Mouse (Mus musculus): ENCODE results near the gene Nek6. TPM values are rescaled to one million over a fixed set of nuclear protein-coding genes. Genes with fewer than 3 reads are reported as not detected.

The Nek6 gene
- polyA plus RNA-seq, 1 experiment from 2014 or later = 43.7 TPM

- no peak overlapping the region for H3K4me3 ChIP-seq (ENCODE audit: low read depth, low read length)
- H3K27ac ChIP-seq (replicated peaks) = no peak overlapping the region
- H3K36me3 ChIP-seq (ENCODE audit: control insufficient read depth, insufficient read depth, low read length) = no peaks in the 10 kb centered on the region
- H3K9me3 ChIP-seq (ENCODE audit: control insufficient read depth, low read length) = no peaks in the 10 kb centered on the region
- TF ChIP-seq CTCF (IDR thresholded peaks at IDR 0.05; ENCODE audit: low read depth) = no peak
- no peak for TF ChIP-seq EP300 (optimal IDR thresholded peaks at IDR 0.05)
- ATAC-seq (ENCODE audit: low FRiP score, low TSS enrichment) (no peak), DNase-seq (ENCODE audit: low spot score) (no peak)
- WGBS = 8% methylated on average over 1 of the region's 1 CpGs
- no peak overlapping the region for H3K4me2 ChIP-seq (replicated peaks; ENCODE audit: low read depth)
- H3K9ac ChIP-seq (ENCODE audit: low read length) = no peak overlapping the region
- no peaks in the 10 kb centered on the region for H3K27me3 ChIP-seq (ENCODE audit: control insufficient read depth, insufficient read depth, low read length)
- H3K4me1 ChIP-seq (replicated peaks; ENCODE audit: control insufficient read depth, insufficient read depth) = peaks cover 5% of the 10 kb centered on the region; the same call in 1 of the 2 replicates
These were observed 30.9 kb downstream of the Nek6 start for GRCm38 (mm10) chr2:38542366-38542765.

GRCm38 (mm10) chr2:38543158-38543557 lies 31.7 kb downstream of the Nek6 start:
- H3K36me3 ChIP-seq (ENCODE audit: control insufficient read depth, insufficient read depth, low read length) = no peaks in the 10 kb centered on the region
- no peak for DNase-seq (ENCODE audit: low spot score)
- H3K27ac ChIP-seq (replicated peaks) = no peak overlapping the region
- no peaks in the 10 kb centered on the region for H3K27me3 ChIP-seq (ENCODE audit: control insufficient read depth, insufficient read depth, low read length)
- H3K4me2 ChIP-seq (replicated peaks; ENCODE audit: low read depth) = no peak overlapping the region
- WGBS = 89% methylated on average over 2 of the region's 2 CpGs
- no peak overlapping the region for H3K9ac ChIP-seq (ENCODE audit: low read length)
- no peak for ATAC-seq (ENCODE audit: low FRiP score, low TSS enrichment)
- peaks cover 5% of the 10 kb centered on the region; the same call in 1 of the 2 replicates for H3K4me1 ChIP-seq (replicated peaks; ENCODE audit: control insufficient read depth, insufficient read depth)
- no peak overlapping the region for H3K4me3 ChIP-seq (ENCODE audit: low read depth, low read length)
- H3K9me3 ChIP-seq (ENCODE audit: control insufficient read depth, low read length) = no peaks in the 10 kb centered on the region
- TF ChIP-seq CTCF (IDR thresholded peaks at IDR 0.05; ENCODE audit: low read depth) (no peak), EP300 (optimal IDR thresholded peaks at IDR 0.05) (no peak)

- DNase-seq (ENCODE audit: low spot score) = no peak
- no peaks in the 10 kb centered on the region for H3K36me3 ChIP-seq (ENCODE audit: control insufficient read depth, insufficient read depth, low read length)
These were observed 32.9 kb downstream of the Nek6 start for GRCm38 (mm10) chr2:38544341-38544740.

GRCm38 (mm10) chr2:38544982-38545381 lies 33.5 kb downstream of the Nek6 start:
- Histone ChIP-seq H3K9me3 (ENCODE audit: control insufficient read depth, low read length) (no peaks in the 10 kb centered on the region), H3K36me3 (ENCODE audit: control insufficient read depth, insufficient read depth, low read length) (no peaks in the 10 kb centered on the region), H3K4me3 (ENCODE audit: low read depth, low read length) (no peak overlapping the region), H3K27ac (replicated peaks) (no peak overlapping the region), H3K27me3 (ENCODE audit: control insufficient read depth, insufficient read depth, low read length) (no peaks in the 10 kb centered on the region), H3K4me2 (replicated peaks; ENCODE audit: low read depth) (no peak overlapping the region), H3K4me1 (replicated peaks; ENCODE audit: control insufficient read depth, insufficient read depth) (peaks cover 5% of the 10 kb centered on the region; the same call in 1 of the 2 replicates), H3K9ac (ENCODE audit: low read length) (no peak overlapping the region)
- TF ChIP-seq EP300 (optimal IDR thresholded peaks at IDR 0.05) (no peak), CTCF (IDR thresholded peaks at IDR 0.05; ENCODE audit: low read depth) (no peak)
- ATAC-seq (ENCODE audit: low FRiP score, low TSS enrichment) = no peak
- no peak for DNase-seq (ENCODE audit: low spot score)
- WGBS = 62% methylated on average over 6 of the region's 6 CpGs

More at GRCm38 (mm10) chr2:38544341-38544740, 32.9 kb downstream of the Nek6 start:
- H3K27me3 ChIP-seq (ENCODE audit: control insufficient read depth, insufficient read depth, low read length) = no peaks in the 10 kb centered on the region
- H3K4me1 ChIP-seq (replicated peaks; ENCODE audit: control insufficient read depth, insufficient read depth) = peaks cover 5% of the 10 kb centered on the region; the same call in 1 of the 2 replicates
- no peak overlapping the region for H3K9ac ChIP-seq (ENCODE audit: low read length)
- no peak for TF ChIP-seq EP300 (optimal IDR thresholded peaks at IDR 0.05)
- TF ChIP-seq CTCF (IDR thresholded peaks at IDR 0.05; ENCODE audit: low read depth) = no peak
- no peak for ATAC-seq (ENCODE audit: low FRiP score, low TSS enrichment)
- H3K9me3 ChIP-seq (ENCODE audit: control insufficient read depth, low read length) = no peaks in the 10 kb centered on the region
- no peak overlapping the region for H3K4me3 ChIP-seq (ENCODE audit: low read depth, low read length)
- no peak overlapping the region for H3K27ac ChIP-seq (replicated peaks)
- no peak overlapping the region for H3K4me2 ChIP-seq (replicated peaks; ENCODE audit: low read depth)

GRCm38 (mm10) chr2:38545706-38546105 lies 34.3 kb downstream of the Nek6 start:
- Histone ChIP-seq H3K9ac (ENCODE audit: low read length) (no peak overlapping the region), H3K9me3 (ENCODE audit: control insufficient read depth, low read length) (no peaks in the 10 kb centered on the region), H3K4me1 (replicated peaks; ENCODE audit: control insufficient read depth, insufficient read depth) (peaks cover 5% of the 10 kb centered on the region; the same call in 1 of the 2 replicates), H3K27me3 (ENCODE audit: control insufficient read depth, insufficient read depth, low read length) (no peaks in the 10 kb centered on the region), H3K4me2 (replicated peaks; ENCODE audit: low read depth) (no peak overlapping the region), H3K36me3 (ENCODE audit: control insufficient read depth, insufficient read depth, low read length) (no peaks in the 10 kb centered on the region), H3K27ac (replicated peaks) (no peak overlapping the region), H3K4me3 (ENCODE audit: low read depth, low read length) (no peak overlapping the region)
- ATAC-seq (ENCODE audit: low FRiP score, low TSS enrichment) = no peak
- TF ChIP-seq EP300 (optimal IDR thresholded peaks at IDR 0.05) (no peak), CTCF (IDR thresholded peaks at IDR 0.05; ENCODE audit: low read depth) (no peak)
- DNase-seq (ENCODE audit: low spot score) = no peak

- 18% methylated on average over 6 of the region's 6 CpGs for WGBS
- Histone ChIP-seq H3K27me3 (ENCODE audit: control insufficient read depth, insufficient read depth, low read length) (no peaks in the 10 kb centered on the region), H3K4me1 (replicated peaks; ENCODE audit: control insufficient read depth, insufficient read depth) (peaks cover 5% of the 10 kb centered on the region; the same call in 1 of the 2 replicates), H3K9me3 (ENCODE audit: control insufficient read depth, low read length) (no peaks in the 10 kb centered on the region), H3K4me2 (replicated peaks; ENCODE audit: low read depth) (no peak overlapping the region), H3K4me3 (ENCODE audit: low read depth, low read length) (no peak overlapping the region), H3K36me3 (ENCODE audit: control insufficient read depth, insufficient read depth, low read length) (peaks cover 1% of the 10 kb centered on the region; the same call in 1 of the 2 replicates), H3K9ac (ENCODE audit: low read length) (peak overlapping the region; percentile 18; the same call in 1 of the 2 replicates), H3K27ac (replicated peaks) (0 out of 2 replicates have a peak overlapping the region, but pooled peaks have one; percentile 24)
- peak; percentile 61 for ATAC-seq (ENCODE audit: low FRiP score, low TSS enrichment)
- peak; percentile 42 for DNase-seq (ENCODE audit: low spot score)
- no peak for TF ChIP-seq EP300 (optimal IDR thresholded peaks at IDR 0.05)
- no peak for TF ChIP-seq CTCF (IDR thresholded peaks at IDR 0.05; ENCODE audit: low read depth)
These were observed 34.8 kb downstream of the Nek6 start for GRCm38 (mm10) chr2:38546222-38546621.

Data from stomach, postnatal 0 days (tissue).